Mouse (Mus musculus): ENCODE measurements around the gene Cd300ld.
"Not testable (repeated sequence)": the region's sequence is repeated elsewhere in the genome, so short reads cannot be mapped to it uniquely, and the experiment has no call there.

Gene Cd300ld

DNA sequence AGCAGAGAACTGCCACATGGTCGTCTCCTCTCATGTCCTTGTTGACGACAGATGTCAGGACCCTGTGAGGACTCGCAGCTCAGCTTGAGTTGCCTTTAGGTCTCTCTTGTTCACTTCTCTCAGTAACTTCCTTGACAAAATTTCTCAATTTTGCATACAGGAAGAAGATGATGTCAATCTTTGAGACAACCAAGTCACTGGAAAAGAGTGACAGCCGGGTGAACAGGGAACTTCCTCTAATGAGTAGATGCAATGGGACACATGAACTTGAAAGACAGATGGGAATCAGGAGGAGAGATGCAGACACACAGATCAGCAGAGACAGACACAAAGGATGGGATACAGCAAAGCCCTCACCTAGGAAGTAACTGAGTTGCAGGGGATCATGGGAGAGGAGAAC lies at the start of gene Cd300ld:
Gene Cd300ld (minus strand): TSS at position 130 of the 400 bp plus-strand sequence.
- DNase-seq (ENCODE audit: low spot score in 2 of 2) = no peak

DNA sequence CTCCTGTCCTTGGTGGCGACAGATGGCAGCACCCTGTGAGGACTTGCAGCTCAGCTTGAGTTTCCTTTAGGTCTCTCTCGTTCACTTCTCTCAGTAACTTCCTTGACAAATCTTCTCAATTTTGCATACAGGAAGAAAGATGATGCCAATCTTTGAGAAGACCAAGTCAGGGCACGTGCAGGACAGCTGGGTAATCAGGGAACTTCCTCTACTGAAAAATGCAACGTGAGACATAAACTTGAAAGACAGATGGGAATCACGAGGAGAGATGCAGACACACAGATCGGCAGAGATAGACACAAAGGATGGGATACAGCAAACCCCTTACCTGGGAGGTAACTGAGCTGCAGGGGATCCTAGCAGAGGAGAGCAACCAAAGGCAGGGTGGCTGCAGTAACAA lies 47.9 kb upstream of the Cd300ld start, which contains the start of gene Cd300ld5:
Gene Cd300ld5 (minus strand): TSS at position 101 of the 400 bp plus-strand sequence.
- not testable (repeated sequence) for DNase-seq (ENCODE audit: low spot score in 2 of 2)

DNA sequence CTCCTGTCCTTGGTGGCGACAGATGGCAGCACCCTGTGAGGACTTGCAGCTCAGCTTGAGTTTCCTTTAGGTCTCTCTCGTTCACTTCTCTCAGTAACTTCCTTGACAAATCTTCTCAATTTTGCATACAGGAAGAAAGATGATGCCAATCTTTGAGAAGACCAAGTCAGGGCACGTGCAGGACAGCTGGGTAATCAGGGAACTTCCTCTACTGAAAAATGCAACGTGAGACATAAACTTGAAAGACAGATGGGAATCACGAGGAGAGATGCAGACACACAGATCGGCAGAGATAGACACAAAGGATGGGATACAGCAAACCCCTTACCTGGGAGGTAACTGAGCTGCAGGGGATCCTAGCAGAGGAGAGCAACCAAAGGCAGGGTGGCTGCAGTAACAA lies 37.2 kb upstream of the Cd300ld start, which contains the start of gene Cd300ld4:
Gene Cd300ld4 (minus strand): TSS at position 101 of the 400 bp plus-strand sequence.
- not testable (repeated sequence) for DNase-seq (ENCODE audit: low spot score in 2 of 2)

DNA sequence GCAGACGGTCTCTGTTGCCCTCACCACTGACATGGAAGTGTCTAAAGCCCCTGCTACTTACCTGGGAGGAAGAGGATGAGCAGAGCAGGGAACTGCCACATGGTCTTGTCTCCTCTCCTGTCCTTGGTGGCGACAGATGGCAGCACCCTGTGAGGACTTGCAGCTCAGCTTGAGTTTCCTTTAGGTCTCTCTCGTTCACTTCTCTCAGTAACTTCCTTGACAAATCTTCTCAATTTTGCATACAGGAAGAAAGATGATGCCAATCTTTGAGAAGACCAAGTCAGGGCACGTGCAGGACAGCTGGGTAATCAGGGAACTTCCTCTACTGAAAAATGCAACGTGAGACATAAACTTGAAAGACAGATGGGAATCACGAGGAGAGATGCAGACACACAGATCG lies 26.4 kb upstream of the Cd300ld start, which contains the start of gene Cd300ld2:
Gene Cd300ld2 (minus strand): TSS at position 101 of the 400 bp plus-strand sequence.
- DNase-seq (ENCODE audit: low spot score in 2 of 2) = not testable (repeated sequence)

DNA sequence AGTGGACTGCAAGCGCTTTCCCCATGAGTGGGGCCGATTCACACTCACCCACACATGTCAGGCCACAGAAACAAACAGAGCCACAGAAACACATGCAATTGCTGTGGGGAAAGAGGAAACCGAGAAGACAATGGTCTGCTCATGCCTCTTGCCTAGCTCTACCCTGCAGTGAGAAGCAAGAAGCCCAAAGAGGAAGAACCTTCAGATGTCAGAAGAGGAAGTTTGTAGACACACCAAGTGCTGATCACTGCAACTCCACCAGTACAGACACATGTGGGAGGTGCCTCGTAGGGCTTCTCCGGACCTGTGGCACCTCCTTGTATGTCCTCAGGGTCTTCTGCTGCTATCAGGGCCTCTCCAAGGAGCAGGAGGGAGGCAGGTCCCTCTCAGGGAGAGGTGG lies 14.3 kb upstream of the Cd300ld start:
- no peak for DNase-seq (ENCODE audit: low spot score in 2 of 2)

DNA sequence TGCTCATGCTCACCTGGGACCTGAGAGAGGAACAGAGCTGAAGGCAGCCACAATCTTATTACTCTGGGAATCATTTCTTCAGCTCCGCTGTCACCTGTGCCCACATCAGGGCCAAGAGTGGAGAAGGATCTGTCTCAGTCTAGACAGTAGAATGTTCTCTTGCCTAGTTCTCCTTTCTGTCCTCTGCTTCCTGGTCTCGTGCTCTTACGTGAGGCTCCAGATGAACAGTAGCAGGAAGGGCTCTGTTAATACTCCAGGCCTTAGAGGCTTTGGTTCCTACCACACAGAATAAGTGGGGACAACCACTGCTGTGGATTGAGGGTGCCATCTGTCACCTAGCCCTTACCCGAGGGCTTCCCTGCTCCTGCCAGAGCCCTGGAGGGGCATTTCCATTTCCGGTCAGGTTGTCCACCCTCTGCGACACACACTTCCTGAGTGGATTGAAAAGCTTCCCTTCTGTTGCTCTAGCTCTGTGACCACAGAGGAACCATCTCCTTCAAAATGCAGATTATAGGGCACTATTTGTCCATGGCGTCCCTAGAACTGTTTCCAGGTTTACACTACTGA lies 11.8 kb upstream of the Cd300ld start, which contains the start of gene Cd300c2:
Gene Cd300c2 (minus strand): TSS at position 407 of the 567 bp plus-strand sequence.
- DNase-seq (ENCODE audit: low spot score in 2 of 2) = no peak

DNA sequence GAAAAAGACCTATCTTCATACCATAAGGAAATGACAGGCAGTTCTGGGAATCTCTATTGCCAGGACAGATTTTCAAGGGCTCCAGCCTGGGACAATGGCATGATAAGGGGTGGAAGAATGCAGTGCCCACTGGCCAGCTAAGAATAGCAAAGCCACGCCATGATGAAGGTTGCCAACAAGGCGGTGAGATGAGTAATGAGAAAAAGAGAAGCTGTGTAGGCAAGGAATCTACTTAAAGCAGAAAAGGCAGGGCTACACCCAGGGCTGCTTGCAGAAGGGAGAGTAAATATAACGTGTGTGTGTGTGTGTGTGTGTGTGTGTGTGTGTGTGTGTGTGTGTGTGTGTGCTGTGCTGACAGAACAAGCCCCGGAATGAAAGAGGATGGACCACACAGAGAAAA lies 7.9 kb downstream of the Cd300ld start:
- DNase-seq (ENCODE audit: low spot score in 2 of 2) = peak in 1 of 2 experiments; percentile 13

DNA sequence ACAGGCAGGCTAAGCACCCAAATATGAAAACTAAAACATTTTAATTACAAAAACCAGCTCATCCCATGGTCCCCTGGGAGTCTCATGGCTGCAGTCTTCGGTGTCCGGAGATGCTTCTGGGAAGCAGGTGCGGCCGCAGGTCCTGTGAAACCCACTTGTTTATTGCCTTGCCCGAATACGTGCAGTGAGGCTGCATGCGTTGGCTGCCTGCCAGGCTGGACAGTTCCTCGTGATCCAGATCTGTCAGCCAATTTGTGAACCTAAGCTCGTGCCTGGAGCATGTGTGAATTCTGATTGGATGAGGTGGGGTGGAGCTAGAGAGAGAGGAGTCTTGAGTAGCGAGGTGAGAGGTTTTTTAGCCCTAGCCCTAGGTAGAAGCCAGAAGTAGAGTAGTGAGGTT lies 17.0 kb downstream of the Cd300ld start:
- no peak for DNase-seq (ENCODE audit: low spot score in 2 of 2)

DNA sequence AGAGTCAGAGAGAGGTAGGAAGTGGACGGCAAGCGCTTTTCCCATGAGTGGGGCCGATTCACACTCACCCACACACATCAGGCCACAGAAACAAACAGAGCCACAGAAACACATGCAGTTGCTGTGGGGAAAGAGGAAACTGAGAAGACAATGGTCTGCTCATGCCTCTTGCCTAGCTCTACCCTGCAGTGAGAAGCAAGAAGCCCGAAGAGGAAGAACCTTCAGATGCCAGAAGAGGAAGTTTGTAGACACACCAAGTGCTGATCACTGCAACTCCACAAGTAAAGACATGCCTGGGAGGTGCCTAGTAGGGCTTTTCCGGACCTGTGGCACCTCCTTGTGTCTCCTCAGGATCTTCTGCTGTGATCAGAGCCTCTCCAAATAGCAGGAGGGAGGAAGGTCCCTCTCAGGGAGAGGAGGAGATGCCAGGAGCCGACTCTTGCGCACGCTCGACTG lies 20.9 kb downstream of the Cd300ld start, which contains the start of gene Cd300c:
Gene Cd300c (minus strand): TSS at position 406 of the 456 bp plus-strand sequence.
- no peak for DNase-seq (ENCODE audit: low spot score in 2 of 2)

DNA sequence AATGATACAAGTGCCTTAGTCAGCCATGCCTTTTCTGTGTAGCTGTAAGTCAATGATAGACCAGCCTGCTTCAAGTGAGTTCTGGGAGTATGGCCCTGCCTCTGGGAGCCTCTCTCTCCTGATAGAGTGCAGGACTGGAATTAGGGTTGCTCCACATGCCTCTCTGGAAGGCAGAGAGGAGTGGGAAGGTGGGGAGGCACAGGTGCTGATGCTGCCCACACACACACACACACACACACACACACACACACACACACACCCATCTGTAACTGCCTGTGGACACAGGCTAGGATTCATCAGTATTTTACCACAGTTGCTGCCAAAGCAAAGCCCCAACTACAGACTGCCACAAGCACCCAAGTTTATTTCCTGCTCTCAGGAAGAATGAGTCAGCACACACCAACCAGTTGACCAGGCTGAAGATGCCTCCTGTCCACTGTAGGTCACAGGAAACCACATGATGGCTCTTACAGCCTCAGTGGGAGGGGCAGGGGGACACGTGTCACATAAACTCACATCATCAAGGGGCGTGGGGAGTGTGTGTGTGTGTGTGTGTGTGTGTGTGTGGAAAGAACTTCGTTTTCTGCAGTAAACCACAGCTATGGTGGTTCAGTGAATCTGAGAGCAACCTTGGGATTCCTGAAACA lies 24.4 kb downstream of the Cd300ld start:
- no peak for DNase-seq (ENCODE audit: low spot score in 2 of 2)

DNA sequence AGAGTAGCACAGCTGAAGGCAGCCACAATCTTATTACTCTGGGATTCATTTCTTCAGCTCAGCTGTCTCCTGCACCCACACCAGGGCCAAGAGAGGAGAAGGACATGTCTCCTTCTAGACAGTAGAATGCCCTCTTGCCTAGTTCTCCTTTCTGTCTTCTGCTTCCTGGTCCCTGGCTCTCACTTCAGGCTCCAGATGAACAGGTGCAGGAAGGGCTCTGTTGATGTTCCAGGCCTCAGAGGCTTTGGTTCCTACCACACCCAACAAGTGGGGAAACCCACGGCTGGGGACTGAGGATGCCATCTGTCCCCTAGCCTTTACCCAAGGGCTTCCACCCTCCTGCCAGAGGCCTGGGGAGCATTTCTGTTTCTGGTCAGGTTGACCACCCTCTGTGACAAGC lies 29.4 kb downstream of the Cd300ld start:
- DNase-seq (ENCODE audit: low spot score in 2 of 2) = no peak

DNA sequence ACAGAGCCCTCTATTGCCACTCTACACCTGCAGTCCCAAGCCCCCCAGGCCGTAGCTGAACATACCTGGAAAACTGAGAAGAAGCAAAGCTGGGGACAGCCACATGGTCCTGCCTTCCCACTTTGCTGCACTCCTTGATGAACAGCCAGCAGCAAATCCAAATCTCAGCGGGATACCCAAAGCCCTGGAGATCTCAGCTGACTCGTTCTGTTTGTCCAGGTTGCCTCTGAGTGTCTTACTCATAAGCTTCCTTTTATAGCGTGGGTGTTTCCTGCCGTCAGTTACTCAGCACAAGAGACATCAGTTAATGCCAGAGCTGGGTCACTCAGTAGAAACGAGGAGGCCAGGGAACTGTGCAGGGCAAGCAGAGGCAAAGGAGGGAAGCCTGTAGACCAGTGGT lies 55.6 kb downstream of the Cd300ld start, which contains the start of gene Cd300lb:
Gene Cd300lb (minus strand): TSS at position 243 of the 400 bp plus-strand sequence.
- no peak for DNase-seq (ENCODE audit: low spot score in 2 of 2)

DNA sequence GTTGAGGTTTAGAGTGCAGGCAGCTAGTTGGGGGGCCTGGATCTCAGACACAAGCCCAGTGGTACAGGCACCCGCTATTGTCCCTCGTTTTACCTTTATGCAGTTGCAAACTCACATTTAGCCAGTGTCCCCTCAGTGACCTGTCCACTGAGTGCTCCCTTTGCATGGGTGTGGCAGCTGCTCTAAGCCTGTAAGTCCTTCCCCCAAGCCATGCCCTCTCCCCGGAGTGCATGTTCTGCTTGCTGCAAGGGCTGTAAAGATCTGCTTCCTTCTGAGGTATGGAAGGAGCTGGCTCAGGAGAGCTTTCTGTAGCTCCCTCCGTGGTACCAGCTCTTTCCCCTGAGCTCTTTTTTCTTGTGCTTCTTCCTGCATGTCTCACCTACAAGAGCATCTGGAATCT lies 56.1 kb downstream of the Cd300ld start:
- no peak for DNase-seq (ENCODE audit: low spot score in 2 of 2)

All from frontal cortex, postnatal 36 days (tissue).